Mouse (Mus musculus): ENCODE results near the gene Lpin3. TPM values are rescaled to one million over a fixed set of nuclear protein-coding genes. Genes with fewer than 3 reads are reported as not detected.

Gene Lpin3
- total RNA-seq (2021) = 1 to 10 TPM; 4.6 to 7.2 TPM
- 4.4 and 5.4 TPM in 2 replicates for polyA plus RNA-seq (2012; rRNA removed)
- long read RNA-seq, transcript Lpin3-203 (20 exons, 3,470 nt) = major isoform, 5 of 10 reads
- long read RNA-seq, partial matches to known transcripts = 3 of 10 reads
- long read RNA-seq, other reads (novel, unspliced or antisense) = 2 of 10 reads

DNA sequence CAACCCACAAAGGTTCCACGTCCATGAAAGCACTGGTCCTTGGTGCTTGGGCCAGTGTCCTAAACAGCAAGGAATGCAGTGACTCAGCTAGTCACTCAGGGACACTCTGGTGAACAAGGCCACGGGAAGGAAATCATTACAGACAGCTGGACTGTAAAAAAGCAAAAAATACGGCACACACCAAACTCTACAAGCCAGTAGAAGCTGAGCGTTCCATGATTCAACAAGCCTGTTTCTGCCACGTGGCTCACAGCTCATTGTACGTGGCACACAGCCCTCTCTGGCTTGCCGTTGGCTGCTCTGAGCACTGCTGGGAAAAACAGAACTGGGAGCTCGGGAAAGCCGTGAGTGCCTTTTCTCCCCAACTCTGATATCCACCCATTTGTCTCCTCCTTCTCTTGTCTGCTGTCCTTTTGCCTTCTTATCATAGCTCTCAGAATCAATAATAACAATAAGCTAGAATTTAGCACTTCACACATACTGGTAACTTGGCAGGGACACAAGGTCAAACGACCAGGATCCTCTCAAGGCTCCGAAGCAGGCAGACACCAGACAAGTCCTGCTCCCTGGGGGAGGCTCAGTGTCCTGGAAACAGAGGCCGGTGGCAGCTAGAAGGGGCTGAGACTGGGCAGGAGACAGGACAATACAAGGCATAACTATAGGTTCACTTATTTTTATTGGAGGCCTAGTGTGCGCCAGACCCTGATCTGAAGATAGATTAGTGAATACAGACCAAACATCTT, at the start of gene Lpin3:
Lpin3 (plus strand) TSS at position 218 of the 743 bp plus-strand sequence.
- 14% methylated on average over 13 of the region's 13 CpGs for WGBS
- Histone ChIP-seq H3K4me1 (ENCODE audit: control insufficient read depth, insufficient read depth, low read length) (peaks cover 38% of the 10 kb centered on the region), H3K4me3 (peak within 1 kb of the TSS; percentile 20), H3K27ac (peak within 1 kb of the TSS; percentile 85), H3K79me2 (replicated peaks; ENCODE audit: control insufficient read depth, insufficient read depth, low read length) (no peaks in the 10 kb centered on the region), H3K36me3 (ENCODE audit: control insufficient read depth, insufficient read depth, low read length) (peaks cover 17% of the 10 kb centered on the region), H3K27me3 (ENCODE audit: control insufficient read depth, insufficient read depth, low read length) (no peaks in the 10 kb centered on the region), H3K9ac (ENCODE audit: low read depth, low read length) (peak within 1 kb of the TSS; percentile 56)
- TF ChIP-seq CTCF (IDR thresholded peaks at IDR 0.05) (no peak), EP300 (IDR thresholded peaks at IDR 0.05; ENCODE audit: insufficient read depth, low read depth, low read length) (peak; percentile 80), POLR2A (IDR thresholded peaks at IDR 0.05; ENCODE audit: insufficient read depth, low read depth, low read length) (peak; percentile 73)
- intact Hi-C loops (cut with DNase I) = no loop called here
- peak; percentile 76 to 86 for DNase-seq

GRCm38 (mm10) chr2:160840838-160841237, 39.6 kb upstream of the Lpin3 start:
- H3K36me3 ChIP-seq (ENCODE audit: control insufficient read depth, insufficient read depth, low read length) = peaks cover 14% of the 10 kb centered on the region
- no peak overlapping the region for H3K27ac ChIP-seq
- no peak overlapping the region for H3K9ac ChIP-seq (ENCODE audit: low read depth, low read length)
- TF ChIP-seq CTCF (IDR thresholded peaks at IDR 0.05) = no peak
- TF ChIP-seq POLR2A (IDR thresholded peaks at IDR 0.05; ENCODE audit: insufficient read depth, low read depth, low read length) = no peak
- TF ChIP-seq EP300 (IDR thresholded peaks at IDR 0.05; ENCODE audit: insufficient read depth, low read depth, low read length) = no peak
- intact Hi-C loops (cut with DNase I) = no loop called here
- H3K4me1 ChIP-seq (ENCODE audit: control insufficient read depth, insufficient read depth, low read length) = peaks cover 3% of the 10 kb centered on the region; the same call in 1 of the 2 replicates
- peaks cover 14% of the 10 kb centered on the region for H3K79me2 ChIP-seq (replicated peaks; ENCODE audit: control insufficient read depth, insufficient read depth, low read length)
- DNase-seq = no peak
- no peak overlapping the region for H3K4me3 ChIP-seq
- no peaks in the 10 kb centered on the region for H3K27me3 ChIP-seq (ENCODE audit: control insufficient read depth, insufficient read depth, low read length)

DNA sequence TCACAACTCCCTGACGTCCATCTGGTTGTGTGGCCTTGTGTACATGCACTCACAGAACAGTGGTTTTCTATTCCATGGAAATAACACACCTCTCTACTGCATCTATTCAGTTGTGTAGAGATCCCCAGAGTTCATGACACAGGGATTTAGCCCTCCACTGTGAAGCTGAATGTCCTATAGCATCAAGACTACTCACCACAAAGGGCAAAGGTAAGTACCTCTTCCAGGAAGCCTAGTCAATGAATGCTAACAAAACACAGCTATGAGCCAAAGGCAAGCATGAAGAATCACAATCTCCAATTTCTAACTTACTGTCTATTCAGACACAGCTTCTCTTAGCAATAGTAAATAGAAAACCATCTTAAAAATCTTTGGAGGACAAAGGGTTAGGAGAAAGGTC, 32.8 kb upstream of the Lpin3 start:
- peaks cover 19% of the 10 kb centered on the region for H3K79me2 ChIP-seq (replicated peaks; ENCODE audit: control insufficient read depth, insufficient read depth, low read length)
- DNase-seq = no peak
- no peak overlapping the region for H3K27ac ChIP-seq
- TF ChIP-seq EP300 (IDR thresholded peaks at IDR 0.05; ENCODE audit: insufficient read depth, low read depth, low read length) = no peak
- no peak for TF ChIP-seq POLR2A (IDR thresholded peaks at IDR 0.05; ENCODE audit: insufficient read depth, low read depth, low read length)
- no peak for TF ChIP-seq CTCF (IDR thresholded peaks at IDR 0.05)
- H3K4me3 ChIP-seq = no peak overlapping the region
- peaks cover 14% of the 10 kb centered on the region for H3K4me1 ChIP-seq (ENCODE audit: control insufficient read depth, insufficient read depth, low read length)
- no peak overlapping the region for H3K9ac ChIP-seq (ENCODE audit: low read depth, low read length)
- intact Hi-C loops (cut with DNase I) = no loop called here
- H3K27me3 ChIP-seq (ENCODE audit: control insufficient read depth, insufficient read depth, low read length) = no peaks in the 10 kb centered on the region
- peaks cover 35% of the 10 kb centered on the region for H3K36me3 ChIP-seq (ENCODE audit: control insufficient read depth, insufficient read depth, low read length)
- 81% methylated on average over 1 of the region's 1 CpGs for WGBS

GRCm38 (mm10) chr2:160848186-160848585, 32.3 kb upstream of the Lpin3 start:
- WGBS = 46% methylated on average over 2 of the region's 2 CpGs
- Histone ChIP-seq H3K36me3 (ENCODE audit: control insufficient read depth, insufficient read depth, low read length) (peaks cover 31% of the 10 kb centered on the region), H3K4me1 (ENCODE audit: control insufficient read depth, insufficient read depth, low read length) (peaks cover 14% of the 10 kb centered on the region), H3K9ac (ENCODE audit: low read depth, low read length) (peak overlapping the region; percentile 38; the same call in 1 of the 2 replicates), H3K79me2 (replicated peaks; ENCODE audit: control insufficient read depth, insufficient read depth, low read length) (peaks cover 19% of the 10 kb centered on the region), H3K27ac (peak overlapping the region; percentile 17; the same call in 1 of the 2 replicates), H3K4me3 (no peak overlapping the region), H3K27me3 (ENCODE audit: control insufficient read depth, insufficient read depth, low read length) (no peaks in the 10 kb centered on the region)
- intact Hi-C loops (cut with DNase I) = no loop called here
- TF ChIP-seq CTCF (IDR thresholded peaks at IDR 0.05) (no peak), POLR2A (IDR thresholded peaks at IDR 0.05; ENCODE audit: insufficient read depth, low read depth, low read length) (no peak), EP300 (IDR thresholded peaks at IDR 0.05; ENCODE audit: insufficient read depth, low read depth, low read length) (no peak)
- DNase-seq = peak in 1 of 2 experiments; percentile 16

- peak overlapping the region; percentile 49 for H3K27ac ChIP-seq
- H3K4me1 ChIP-seq (ENCODE audit: control insufficient read depth, insufficient read depth, low read length) = peaks cover 16% of the 10 kb centered on the region
- H3K4me3 ChIP-seq = no peak overlapping the region
- no peaks in the 10 kb centered on the region for H3K27me3 ChIP-seq (ENCODE audit: control insufficient read depth, insufficient read depth, low read length)
- TF ChIP-seq EP300 (IDR thresholded peaks at IDR 0.05; ENCODE audit: insufficient read depth, low read depth, low read length) (no peak), CTCF (IDR thresholded peaks at IDR 0.05) (peak; percentile 62)
- peaks cover 16% of the 10 kb centered on the region for H3K79me2 ChIP-seq (replicated peaks; ENCODE audit: control insufficient read depth, insufficient read depth, low read length)
- intact Hi-C loops (cut with DNase I) = no loop called here
- no peak overlapping the region for H3K9ac ChIP-seq (ENCODE audit: low read depth, low read length)
- peaks cover 30% of the 10 kb centered on the region for H3K36me3 ChIP-seq (ENCODE audit: control insufficient read depth, insufficient read depth, low read length)
- 59% methylated on average over 3 of the region's 3 CpGs for WGBS
- no peak for DNase-seq
Observed at GRCm38 (mm10) chr2:160849617-160850240, 30.7 kb upstream of the Lpin3 start.

GRCm38 (mm10) chr2:160850360-160850759, 30.1 kb upstream of the Lpin3 start:
- Histone ChIP-seq H3K36me3 (ENCODE audit: control insufficient read depth, insufficient read depth, low read length) (peaks cover 30% of the 10 kb centered on the region), H3K27ac (no peak overlapping the region; the same call in 1 of the 2 replicates), H3K27me3 (ENCODE audit: control insufficient read depth, insufficient read depth, low read length) (no peaks in the 10 kb centered on the region), H3K4me3 (no peak overlapping the region), H3K79me2 (replicated peaks; ENCODE audit: control insufficient read depth, insufficient read depth, low read length) (peaks cover 13% of the 10 kb centered on the region), H3K9ac (ENCODE audit: low read depth, low read length) (no peak overlapping the region), H3K4me1 (ENCODE audit: control insufficient read depth, insufficient read depth, low read length) (peaks cover 16% of the 10 kb centered on the region)
- WGBS = 64% methylated on average over 3 of the region's 3 CpGs
- no peak for TF ChIP-seq EP300 (IDR thresholded peaks at IDR 0.05; ENCODE audit: insufficient read depth, low read depth, low read length)
- TF ChIP-seq CTCF (IDR thresholded peaks at IDR 0.05) = no peak
- no peak for TF ChIP-seq POLR2A (IDR thresholded peaks at IDR 0.05; ENCODE audit: insufficient read depth, low read depth, low read length)
- intact Hi-C loops (cut with DNase I) = no loop called here
- DNase-seq = no peak

Measured in heart, adult 2 months (tissue).